Mouse (Mus musculus) WW6 (cell line): Measurements from ENCODE around the gene Ralgds.
A peak's percentile ranks its signal among the peaks of the same experiment; 100 is the strongest.

Source experiments
- DNase-seq: peaks from one replicate; pipeline ENCODE4 v3.0.0-alpha.2; 2013; ENCODE audit warnings: low read depth, low spot score

Gene Ralgds

GRCm38 (mm10) chr2:28532938-28533771 lies 20.2 kb downstream of the Ralgds start:
- DNase-seq, result peak; percentile 67

- DNase-seq, result no peak
These were observed 21.0 kb downstream of the Ralgds start for GRCm38 (mm10) chr2:28533901-28534435.

DNA sequence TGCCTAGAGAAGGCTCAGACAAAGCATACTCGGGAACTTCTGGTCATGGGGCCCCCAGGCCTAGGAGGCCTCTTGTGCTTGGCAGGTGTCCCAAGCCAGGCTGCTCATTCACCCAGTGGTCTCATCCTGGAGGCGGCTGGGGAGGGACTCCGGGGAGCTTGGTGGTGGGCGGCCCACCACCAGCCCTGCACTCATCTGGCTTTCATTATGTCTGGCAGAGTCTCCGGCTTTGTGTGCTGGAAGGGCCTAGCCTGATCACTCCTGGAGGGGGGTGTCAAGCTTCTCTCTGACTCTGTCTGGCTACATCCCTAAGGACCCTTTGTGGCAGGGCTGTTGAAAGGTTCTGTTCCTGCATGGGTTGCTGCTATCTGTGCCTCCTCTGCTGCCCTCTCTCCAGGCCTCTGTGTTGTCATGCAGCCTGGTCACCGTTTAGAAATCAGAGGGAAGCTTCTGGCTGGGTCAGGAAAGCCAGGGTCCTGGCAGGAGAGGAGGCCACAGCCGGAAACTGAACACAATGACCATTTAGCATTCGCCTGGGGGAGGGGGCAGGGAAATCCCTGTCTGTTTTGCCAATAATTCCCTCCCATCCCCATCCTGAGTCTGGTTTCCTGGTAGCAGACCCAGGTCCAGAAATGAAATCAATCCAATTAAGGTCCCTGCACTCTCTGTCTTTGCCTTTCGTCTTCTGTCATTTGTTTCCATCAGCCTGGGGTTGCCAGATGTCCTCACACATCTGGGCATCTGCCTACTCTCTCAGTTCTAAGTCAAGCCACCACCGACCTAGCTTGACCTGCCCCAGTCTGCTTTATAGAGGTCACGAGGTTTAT lies 21.7 kb downstream of the Ralgds start:
- no peak for DNase-seq

- no peak for DNase-seq
These were observed 22.3 kb downstream of the Ralgds start for GRCm38 (mm10) chr2:28535263-28535540.

GRCm38 (mm10) chr2:28535650-28536049 lies 22.7 kb downstream of the Ralgds start:
- DNase-seq, result no peak

GRCm38 (mm10) chr2:28536166-28536565 lies 23.2 kb downstream of the Ralgds start:
- DNase-seq, result no peak

- no peak for DNase-seq
These were observed 24.1 kb downstream of the Ralgds start for GRCm38 (mm10) chr2:28536766-28537633.

DNA sequence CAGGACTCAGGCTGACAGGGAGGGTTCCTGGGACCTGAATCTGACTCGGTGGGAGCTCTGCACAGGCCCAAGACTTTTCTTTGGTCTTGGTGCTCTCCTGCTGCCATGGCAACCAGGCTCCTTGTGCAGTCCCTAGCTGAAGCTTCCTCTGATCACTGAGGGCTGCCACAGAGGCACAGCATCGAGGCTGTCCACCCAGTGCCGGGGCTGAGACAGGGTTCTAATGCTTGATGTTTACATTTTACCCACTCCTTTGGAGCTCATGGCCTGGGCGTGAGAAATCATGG lies 24.7 kb downstream of the Ralgds start:
- DNase-seq, result no peak

GRCm38 (mm10) chr2:28537995-28538816 lies 25.3 kb downstream of the Ralgds start:
- no peak for DNase-seq

GRCm38 (mm10) chr2:28538817-28539128 lies 25.8 kb downstream of the Ralgds start:
- DNase-seq, result no peak

- no peak for DNase-seq
These were observed 26.3 kb downstream of the Ralgds start for GRCm38 (mm10) chr2:28539206-28539605.

DNA sequence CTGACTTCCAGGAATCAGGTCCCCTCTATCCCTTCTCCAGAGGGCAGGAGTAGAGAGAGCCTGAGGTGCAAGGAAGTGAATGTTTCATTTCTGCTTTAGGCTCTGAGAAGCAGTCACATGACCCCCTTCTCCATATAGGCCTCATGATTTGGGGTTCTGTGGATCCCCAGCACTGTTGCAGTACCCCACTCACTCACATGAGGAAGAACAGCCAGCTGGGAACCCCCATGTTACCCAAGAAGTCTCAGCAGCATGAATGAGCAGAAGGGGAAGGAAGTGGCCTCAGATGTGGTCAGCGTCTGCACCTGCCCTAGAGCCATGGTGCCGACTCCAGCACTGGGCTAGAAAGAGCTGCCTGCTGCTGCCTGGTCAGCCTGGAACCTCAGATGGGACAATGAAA lies 27.0 kb downstream of the Ralgds start:
- no peak for DNase-seq

GRCm38 (mm10) chr2:28540587-28541227 lies 27.8 kb downstream of the Ralgds start:
- DNase-seq, result no peak

DNA sequence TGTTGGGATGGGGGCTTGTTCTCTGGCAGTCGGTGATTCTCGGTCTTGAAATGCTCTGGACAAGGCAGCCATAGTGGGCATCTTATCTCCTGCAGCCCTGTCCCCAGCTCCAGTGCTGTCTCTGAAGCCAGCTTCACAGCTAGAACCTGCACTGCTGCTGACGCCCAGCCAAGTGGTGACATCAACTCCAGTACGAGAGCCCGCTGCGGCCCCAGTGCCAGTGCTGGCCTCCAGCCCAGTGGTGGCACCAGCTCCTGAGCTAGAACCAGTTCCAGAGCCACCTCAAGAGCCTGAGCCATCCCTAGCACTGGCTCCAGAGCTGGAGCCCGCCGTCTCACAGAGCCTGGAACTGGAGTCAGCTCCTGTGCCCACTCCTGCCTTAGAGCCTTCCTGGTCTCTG lies 31.0 kb downstream of the Ralgds start:
- DNase-seq, result no peak

DNA sequence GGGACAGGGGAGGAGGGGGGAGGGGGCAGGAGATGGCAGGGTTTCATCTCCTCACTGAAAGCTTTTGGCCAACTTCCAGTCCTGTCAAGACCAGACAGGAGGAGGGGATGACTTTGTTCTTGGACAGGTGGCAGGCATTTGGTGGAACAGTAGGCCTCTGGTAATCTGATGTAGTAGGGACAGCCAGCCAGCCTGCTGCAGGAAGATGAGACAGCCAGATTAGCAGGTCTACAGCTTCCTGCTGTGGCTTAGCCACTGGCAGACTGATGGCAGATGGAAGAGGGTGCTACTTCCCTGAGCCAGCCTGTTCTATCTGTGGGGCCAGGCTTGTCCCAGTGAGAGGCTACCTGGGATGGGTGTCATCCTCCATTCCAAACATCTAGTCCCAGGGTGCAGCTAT lies 33.1 kb downstream of the Ralgds start:
- no peak for DNase-seq

GRCm38 (mm10) chr2:28546560-28546959 lies 33.6 kb downstream of the Ralgds start:
- DNase-seq, result no peak

DNA sequence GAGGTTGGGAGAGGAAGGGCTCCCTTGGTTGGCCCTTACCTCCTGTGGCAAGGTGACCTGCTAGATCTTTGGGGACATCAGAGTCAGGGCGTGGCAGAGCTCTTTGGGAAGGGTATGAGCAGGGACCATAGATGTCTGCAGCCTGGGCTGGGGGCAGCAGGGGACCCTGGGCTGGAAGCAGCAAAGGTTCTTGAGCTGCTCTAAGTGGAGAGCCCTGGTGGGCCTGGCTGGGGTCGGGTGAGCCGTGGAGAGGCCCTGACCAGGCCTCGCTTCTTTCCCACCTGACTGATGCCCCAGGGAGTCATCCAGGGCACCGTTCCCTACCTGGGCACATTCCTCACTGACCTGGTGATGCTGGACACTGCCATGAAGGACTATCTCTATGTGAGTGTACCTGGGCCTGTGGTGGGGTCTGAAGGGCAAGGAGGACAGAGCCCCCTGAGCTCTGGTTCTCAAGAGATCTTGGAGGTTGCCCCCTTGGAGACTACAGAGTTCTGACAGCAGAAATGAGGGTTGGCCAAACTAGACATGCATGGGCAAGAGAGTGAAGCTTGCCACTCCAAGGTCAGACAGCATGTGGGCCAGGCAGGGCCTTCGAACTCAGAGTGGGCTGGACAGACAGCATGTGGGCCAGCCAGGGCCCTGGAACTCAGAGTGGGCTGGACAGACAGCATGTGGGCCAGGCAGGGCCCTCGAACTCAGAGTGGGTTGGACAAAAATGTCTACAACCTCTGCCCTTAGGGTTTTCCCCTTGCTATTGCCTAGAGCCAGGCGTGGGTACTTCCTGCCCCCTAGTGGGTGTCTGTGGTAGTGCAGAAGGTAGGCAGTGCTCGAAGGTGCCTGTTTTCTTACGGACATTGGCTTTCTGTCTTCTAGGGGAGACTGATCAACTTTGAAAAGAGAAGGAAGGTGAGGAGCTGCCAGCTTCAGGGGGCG lies 34.6 kb downstream of the Ralgds start:
- peak; percentile 49 for DNase-seq

DNA sequence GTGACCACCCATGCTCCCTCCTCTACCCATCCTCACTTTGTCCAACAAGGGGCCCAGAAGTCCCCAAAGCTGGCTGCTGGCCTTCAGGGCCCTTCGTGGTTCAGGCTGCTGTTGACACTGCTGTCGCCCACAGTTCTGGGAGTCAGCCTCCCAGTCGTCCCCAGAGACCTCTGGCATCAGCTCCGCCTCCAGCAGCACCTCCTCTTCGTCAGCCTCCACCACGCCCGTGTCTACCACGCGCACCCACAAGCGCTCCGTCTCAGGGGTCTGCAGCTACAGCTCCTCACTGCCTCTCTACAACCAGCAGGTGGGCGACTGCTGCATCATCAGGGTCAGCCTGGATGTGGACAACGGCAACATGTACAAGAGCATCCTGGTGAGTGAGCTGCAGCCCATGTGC lies 36.2 kb downstream of the Ralgds start:
- no peak for DNase-seq

GRCm38 (mm10) chr2:28552301-28552700 lies 39.4 kb downstream of the Ralgds start:
- DNase-seq, result no peak

- no peak for DNase-seq
These were observed 44.5 kb downstream of the Ralgds start for GRCm38 (mm10) chr2:28557452-28557851.
